Mouse (Mus musculus) midbrain, embryonic 14.5 days (tissue): Measurements from ENCODE around the gene Nup93. TPM values are rescaled to one million over a fixed set of nuclear protein-coding genes. Genes with fewer than 3 reads are reported as not detected.

Experiments used
- ATAC-seq: fragments of 200-750 bp; cut with Nextera tagmentation; 2 replicates; pipeline ENCODE4 v1.8.0; 2017; ENCODE audit warnings: moderate number of reproducible peaks, moderate library complexity; ENCODE audit not compliant: low FRiP score, low TSS enrichment
- DNase-seq: peaks from one replicate; pipeline ENCODE4 v3.0.0-alpha.2; 2015
- H3K27ac ChIP-seq: fragments of 300-500 bp; sonication (generic); replicated peaks from 2 replicates; pipeline ENCODE4 v1.5.1; 2014; ENCODE audit warnings: mild to moderate bottlenecking, low read depth, low read length, moderate library complexity
- H3K27me3 ChIP-seq: fragments of 300-500 bp; sonication (generic); 2 replicates; pipeline ENCODE4 v1.6.1; 2014; ENCODE audit warnings: low read length, control low read depth, mixed read lengths; ENCODE audit not compliant: control insufficient read depth, insufficient read depth
- H3K36me3 ChIP-seq: fragments of 300-500 bp; sonication (generic); 2 replicates; pipeline ENCODE4 v1.6.1; 2014; ENCODE audit warnings: low read length, control low read depth; ENCODE audit not compliant: control insufficient read depth, insufficient read depth
- H3K4me1 ChIP-seq: fragments of 300-500 bp; sonication (generic); 2 replicates; pipeline ENCODE4 v1.6.1; 2014; ENCODE audit warnings: mild to moderate bottlenecking, antibody characterized with exemption, low read length, control low read depth; ENCODE audit not compliant: control insufficient read depth, insufficient read depth
- H3K4me2 ChIP-seq: fragments of 300-500 bp; sonication (generic); 2 replicates; pipeline ENCODE4 v1.6.1; 2014; ENCODE audit warnings: mild to moderate bottlenecking, low read length, moderate library complexity
- H3K4me3 ChIP-seq: fragments of 300-500 bp; sonication (generic); replicated peaks from 2 replicates; pipeline ENCODE4 v1.5.1; 2014; ENCODE audit warnings: low read depth, low read length
- H3K9ac ChIP-seq: fragments of 300-500 bp; sonication (generic); replicated peaks from 2 replicates; pipeline ENCODE4 v1.6.1; 2014; ENCODE audit warnings: mild to moderate bottlenecking, low read length, moderate library complexity
- H3K9me3 ChIP-seq: fragments of 300-500 bp; sonication (generic); 2 replicates; pipeline ENCODE4 v1.6.1; 2016; ENCODE audit warnings: low read length, control low read depth, mixed read lengths; ENCODE audit not compliant: control insufficient read depth
- WGBS: fragments of 180-500 bp; shearing (Covaris S2); extraction: QIAGEN DNeasy Blood & Tissue Kit; methylation state at CpG from one replicate; pipeline ENCODE4 v1.1.7; 2014; 5-methylcytosine and 5-hydroxymethylcytosine counted together
- polyA plus RNA-seq: library from polyadenylated mRNA; unstranded; fragments of >200 nt; fragmentation: Nextera tagmentation; extraction: Ambion mirVana; gene quantifications from 2 replicates; pipeline ENCODE4 v1.2.1, GENCODE M21; 2014

Nup93 gene
- polyA plus RNA-seq, 1 experiment from 2014 or later = 75.4 TPM

GRCm38 (mm10) chr8:94314069-94314468, 99.7 kb downstream of the Nup93 start:
- DNase-seq = no peak
- no peak overlapping the region for H3K4me2 ChIP-seq
- no peak overlapping the region for H3K27ac ChIP-seq
- no peak overlapping the region for H3K9ac ChIP-seq
- no peaks in the 10 kb centered on the region for H3K4me1 ChIP-seq
- peaks cover 84% of the 10 kb centered on the region for H3K36me3 ChIP-seq
- no peak overlapping the region for H3K4me3 ChIP-seq
- ATAC-seq = no peak
- no peaks in the 10 kb centered on the region for H3K9me3 ChIP-seq
- no peaks in the 10 kb centered on the region for H3K27me3 ChIP-seq
- 95% methylated on average over 2 of the region's 2 CpGs for WGBS

DNA sequence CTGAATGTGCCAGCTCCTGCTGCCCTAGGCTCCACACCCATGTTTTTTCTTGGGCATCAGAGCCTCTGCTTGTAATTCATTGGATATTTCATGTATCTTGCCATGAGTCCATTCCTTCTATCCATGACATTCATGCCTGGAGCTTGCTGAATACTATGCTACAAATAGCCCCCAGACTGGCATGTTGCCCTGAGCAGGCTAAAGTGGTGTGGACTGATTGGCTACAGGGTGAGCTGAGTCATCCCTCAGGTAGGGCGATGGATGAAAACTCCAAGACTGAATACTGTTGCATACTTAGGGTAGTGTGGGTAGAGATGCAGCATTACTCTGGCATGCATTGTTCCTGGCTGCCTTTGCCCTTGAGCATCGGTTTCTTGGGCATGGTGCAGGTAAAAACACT, 102.9 kb downstream of the Nup93 start:
- no peaks in the 10 kb centered on the region for H3K27me3 ChIP-seq
- H3K27ac ChIP-seq = no peak overlapping the region
- no peak overlapping the region for H3K4me3 ChIP-seq
- DNase-seq = no peak
- no peak overlapping the region for H3K4me2 ChIP-seq
- no peaks in the 10 kb centered on the region for H3K9me3 ChIP-seq
- peaks cover 76% of the 10 kb centered on the region for H3K36me3 ChIP-seq
- H3K9ac ChIP-seq = no peak overlapping the region
- ATAC-seq = no peak
- no peaks in the 10 kb centered on the region for H3K4me1 ChIP-seq
- 97% methylated on average over 2 of the region's 2 CpGs for WGBS

DNA sequence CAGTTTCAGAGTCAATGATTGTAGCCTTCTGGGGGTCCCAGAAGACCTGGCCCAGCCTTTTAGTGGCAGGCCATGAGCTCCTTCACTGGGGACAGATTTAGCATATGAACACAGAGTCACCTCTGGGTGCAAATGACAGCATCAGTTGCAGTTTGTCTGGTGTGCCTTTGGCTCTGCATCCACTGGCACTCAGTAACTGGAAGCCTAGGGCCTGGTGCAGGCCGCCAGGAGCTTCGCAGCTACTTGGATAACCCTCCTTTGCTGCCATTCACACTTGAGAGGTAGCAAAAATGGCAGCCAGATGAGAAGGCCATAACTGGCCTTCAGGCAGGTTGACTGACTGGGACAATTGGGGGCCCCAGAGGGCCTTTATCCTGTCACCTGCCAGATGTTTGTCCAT, 103.3 kb downstream of the Nup93 start:
- no peaks in the 10 kb centered on the region for H3K27me3 ChIP-seq
- no peak overlapping the region for H3K4me2 ChIP-seq
- no peaks in the 10 kb centered on the region for H3K9me3 ChIP-seq
- H3K4me3 ChIP-seq = no peak overlapping the region
- peaks cover 71% of the 10 kb centered on the region for H3K36me3 ChIP-seq
- 100% methylated on average over 2 of the region's 2 CpGs for WGBS
- ATAC-seq = no peak
- no peaks in the 10 kb centered on the region for H3K4me1 ChIP-seq
- H3K9ac ChIP-seq = no peak overlapping the region
- no peak overlapping the region for H3K27ac ChIP-seq
- no peak for DNase-seq

DNA sequence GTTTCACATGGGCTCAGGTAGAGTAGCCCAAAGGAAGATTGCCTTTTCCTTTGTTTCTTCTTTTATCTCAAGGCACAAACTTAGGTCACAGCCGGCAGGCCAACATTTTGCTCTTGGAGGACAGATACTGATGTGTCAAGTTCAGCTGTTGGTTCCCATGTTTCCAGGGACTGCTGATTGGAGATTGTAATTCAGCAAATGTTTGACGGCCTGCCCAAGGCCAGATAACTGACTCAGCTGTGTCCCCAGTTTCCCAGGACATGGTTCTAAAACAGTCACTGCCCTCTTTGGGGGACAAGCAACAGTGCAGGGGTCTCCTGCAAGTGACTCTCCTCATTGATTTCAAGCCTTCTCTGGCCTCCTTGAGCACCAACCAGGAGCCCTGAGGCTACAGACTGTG, 105.7 kb downstream of the Nup93 start:
- Histone ChIP-seq H3K36me3 (peaks cover 53% of the 10 kb centered on the region), H3K9ac (no peak overlapping the region), H3K4me1 (no peaks in the 10 kb centered on the region), H3K27ac (no peak overlapping the region), H3K9me3 (no peaks in the 10 kb centered on the region), H3K4me3 (no peak overlapping the region), H3K4me2 (no peak overlapping the region), H3K27me3 (no peaks in the 10 kb centered on the region)
- ATAC-seq (no peak), DNase-seq (no peak)
- 93% methylated on average over 2 of the region's 2 CpGs for WGBS

DNA sequence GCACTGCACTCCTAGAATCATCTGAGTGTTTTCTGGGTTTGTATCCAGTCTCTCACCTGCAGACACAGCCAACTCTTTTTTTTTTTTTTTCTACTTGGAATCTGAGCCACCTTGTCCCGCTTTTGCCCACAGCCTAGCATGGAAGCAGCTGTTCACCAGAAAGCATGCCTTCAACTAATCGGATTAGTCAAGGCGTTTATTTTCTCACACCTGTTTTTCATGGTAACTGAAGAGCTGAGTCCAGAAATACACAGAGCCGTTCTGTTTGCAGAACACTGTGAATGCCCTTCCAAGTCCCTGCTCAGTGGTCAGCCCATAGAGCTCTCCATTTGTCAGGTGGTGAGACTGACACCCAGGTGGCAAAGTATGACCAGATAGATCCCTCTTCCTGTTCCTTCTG, 107.7 kb downstream of the Nup93 start:
- no peak overlapping the region for H3K4me3 ChIP-seq
- no peak overlapping the region for H3K27ac ChIP-seq
- no peaks in the 10 kb centered on the region for H3K27me3 ChIP-seq
- 51% methylated on average over 4 of the region's 4 CpGs for WGBS
- ATAC-seq = no peak
- no peaks in the 10 kb centered on the region for H3K9me3 ChIP-seq
- H3K36me3 ChIP-seq = peaks cover 39% of the 10 kb centered on the region
- H3K9ac ChIP-seq = no peak overlapping the region
- H3K4me2 ChIP-seq = no peak overlapping the region
- DNase-seq = no peak
- no peaks in the 10 kb centered on the region for H3K4me1 ChIP-seq

DNA sequence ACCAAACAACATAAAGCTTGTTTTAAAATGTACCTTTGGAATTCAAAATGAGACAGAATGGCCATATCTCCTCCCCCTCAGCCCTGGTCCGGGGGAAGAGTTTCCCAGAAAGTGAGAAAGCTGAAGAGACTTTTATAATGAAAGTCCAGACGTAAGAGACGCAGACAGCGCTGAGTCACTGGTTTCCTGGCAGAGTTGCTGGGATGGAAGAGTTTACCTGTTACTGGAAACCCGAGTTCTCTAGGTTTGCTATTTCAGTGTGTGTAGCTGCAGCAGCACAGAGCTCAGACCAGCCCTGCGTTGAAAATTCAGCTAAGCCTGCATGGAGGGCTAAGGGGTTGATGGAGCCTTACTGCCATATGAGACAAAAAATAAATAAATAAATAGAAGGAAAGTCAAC, 108.7 kb downstream of the Nup93 start:
- ATAC-seq = no peak
- H3K9ac ChIP-seq = no peak overlapping the region

GRCm38 (mm10) chr8:94324071-94324470, 109.7 kb downstream of the Nup93 start:
- H3K4me2 ChIP-seq = no peak overlapping the region
- no peaks in the 10 kb centered on the region for H3K4me1 ChIP-seq
- no peak overlapping the region for H3K4me3 ChIP-seq
- DNase-seq (no peak), ATAC-seq (no peak)
- H3K9me3 ChIP-seq = no peaks in the 10 kb centered on the region
- 66% methylated on average over 12 of the region's 12 CpGs for WGBS
- no peaks in the 10 kb centered on the region for H3K27me3 ChIP-seq
- H3K9ac ChIP-seq = no peak overlapping the region
- H3K36me3 ChIP-seq = peaks cover 22% of the 10 kb centered on the region
- no peak overlapping the region for H3K27ac ChIP-seq

More for the DNA sequence above, 108.7 kb downstream of the Nup93 start:
- no peak overlapping the region for H3K4me3 ChIP-seq
- H3K27me3 ChIP-seq = no peaks in the 10 kb centered on the region
- H3K9me3 ChIP-seq = no peaks in the 10 kb centered on the region
- no peak overlapping the region for H3K4me2 ChIP-seq
- WGBS = 92% methylated on average over 6 of the region's 6 CpGs
- peaks cover 31% of the 10 kb centered on the region for H3K36me3 ChIP-seq
- DNase-seq = no peak
- H3K4me1 ChIP-seq = no peaks in the 10 kb centered on the region
- no peak overlapping the region for H3K27ac ChIP-seq

DNA sequence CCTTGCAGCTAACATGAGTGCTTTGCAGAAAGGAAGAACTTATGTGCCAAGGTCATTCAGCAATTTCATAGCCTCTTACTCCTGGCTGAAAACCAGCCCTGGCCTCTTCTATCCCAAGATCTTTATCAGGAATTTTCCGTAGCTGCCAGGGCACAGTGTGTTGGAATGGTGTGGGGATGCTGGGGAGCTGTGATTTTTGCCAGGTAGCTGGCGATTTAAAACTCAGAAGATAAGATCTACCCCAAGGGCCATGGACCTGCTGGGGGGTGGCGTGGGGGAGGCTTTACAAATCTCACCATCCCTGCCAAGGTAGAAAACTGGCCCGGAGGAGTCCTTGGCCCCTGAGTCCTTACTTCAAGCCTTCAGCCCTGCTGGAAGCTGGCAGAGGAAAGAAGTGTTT, 111.7 kb downstream of the Nup93 start:
- H3K9ac ChIP-seq = no peak overlapping the region
- WGBS = 81% methylated on average over 4 of the region's 4 CpGs
- no peaks in the 10 kb centered on the region for H3K27me3 ChIP-seq
- H3K4me2 ChIP-seq = no peak overlapping the region
- H3K9me3 ChIP-seq = no peaks in the 10 kb centered on the region
- H3K4me1 ChIP-seq = no peaks in the 10 kb centered on the region
- no peak overlapping the region for H3K27ac ChIP-seq
- DNase-seq = no peak
- no peak overlapping the region for H3K4me3 ChIP-seq
- no peak for ATAC-seq
- 0 out of 2 replicates have a peak, but pooled peaks cover 9% of the 10 kb centered on the region for H3K36me3 ChIP-seq

GRCm38 (mm10) chr8:94328932-94329728, 114.8 kb downstream of the Nup93 start, which contains the start of gene Slc12a3:
TSS of gene Slc12a3 (plus strand) at chr8:94329201.
- H3K4me3 ChIP-seq = no peak within 1 kb of the TSS
- DNase-seq (no peak), ATAC-seq (no peak)
- H3K9ac ChIP-seq = no peak within 1 kb of the TSS
- no peaks in the 10 kb centered on the region for H3K36me3 ChIP-seq
- WGBS = 85% methylated on average over 21 of the region's 21 CpGs
- no peak within 1 kb of the TSS for H3K4me2 ChIP-seq
- H3K9me3 ChIP-seq = no peaks in the 10 kb centered on the region
- no peaks in the 10 kb centered on the region for H3K27me3 ChIP-seq
- no peaks in the 10 kb centered on the region for H3K4me1 ChIP-seq
- H3K27ac ChIP-seq = no peak within 1 kb of the TSS
